Mouse (Mus musculus) Muller cell, postnatal 12 days (primary cell): ENCODE results near the gene Fam83b.

ENCODE experiments used
- DNase-seq: peaks from one replicate; pipeline ENCODE4 v3.0.0-alpha.2; 2015; ENCODE audit errors: inconsistent ontology term

The Fam83b gene

GRCm38 (mm10) chr9:76566515-76567280 lies at the start of gene Fam83b:
Fam83b (minus strand) TSS chr9:76567116.
- peak; percentile 52 for DNase-seq

- no peak for DNase-seq
These were observed 47.2 kb upstream of the Fam83b start for GRCm38 (mm10) chr9:76614165-76614564.

GRCm38 (mm10) chr9:76603744-76604143 lies 36.8 kb upstream of the Fam83b start:
- no peak for DNase-seq

GRCm38 (mm10) chr9:76602874-76603273 lies 36.0 kb upstream of the Fam83b start:
- DNase-seq, result no peak

GRCm38 (mm10) chr9:76597395-76597794 lies 30.5 kb upstream of the Fam83b start:
- DNase-seq, result no peak

GRCm38 (mm10) chr9:76593841-76594240 lies 26.9 kb upstream of the Fam83b start:
- no peak for DNase-seq

GRCm38 (mm10) chr9:76583943-76584342 lies 17.0 kb upstream of the Fam83b start:
- DNase-seq, result no peak

GRCm38 (mm10) chr9:76581966-76582365 lies 15.1 kb upstream of the Fam83b start:
- no peak for DNase-seq

GRCm38 (mm10) chr9:76567281-76567655 lies 352 bp upstream of the Fam83b start:
- DNase-seq, result no peak

- DNase-seq, result no peak
These were observed 1.3 kb downstream of the Fam83b start for GRCm38 (mm10) chr9:76565656-76566055.

- DNase-seq, result no peak
These were observed 2.8 kb downstream of the Fam83b start for GRCm38 (mm10) chr9:76564071-76564470.

GRCm38 (mm10) chr9:76562794-76563193 lies 4.1 kb downstream of the Fam83b start:
- peak; percentile 65 for DNase-seq

GRCm38 (mm10) chr9:76559240-76559639 lies 7.7 kb downstream of the Fam83b start:
- no peak for DNase-seq

GRCm38 (mm10) chr9:76553758-76554157 lies 13.2 kb downstream of the Fam83b start:
- DNase-seq, result no peak

GRCm38 (mm10) chr9:76553115-76553514 lies 13.8 kb downstream of the Fam83b start:
- DNase-seq, result no peak

GRCm38 (mm10) chr9:76546714-76547113 lies 20.2 kb downstream of the Fam83b start:
- peak; percentile 38 for DNase-seq

GRCm38 (mm10) chr9:76540684-76541083 lies 26.2 kb downstream of the Fam83b start:
- DNase-seq, result peak; percentile 79

- no peak for DNase-seq
These were observed 26.8 kb downstream of the Fam83b start for GRCm38 (mm10) chr9:76539953-76540621.

GRCm38 (mm10) chr9:76539271-76539670 lies 27.6 kb downstream of the Fam83b start:
- peak; percentile 36 for DNase-seq

GRCm38 (mm10) chr9:76536032-76536431 lies 30.9 kb downstream of the Fam83b start:
- DNase-seq, result no peak

- no peak for DNase-seq
These were observed 34.5 kb downstream of the Fam83b start for GRCm38 (mm10) chr9:76532403-76532802.

- DNase-seq, result no peak
These were observed 35.5 kb downstream of the Fam83b start for GRCm38 (mm10) chr9:76531368-76531767.

GRCm38 (mm10) chr9:76525592-76525991 lies 41.3 kb downstream of the Fam83b start:
- no peak for DNase-seq
